Mouse (Mus musculus) C2C12 (cell line): ENCODE data around the gene BC003965. TPM values are rescaled to one million over a fixed set of nuclear protein-coding genes. Genes with fewer than 3 reads are reported as not detected.

ENCODE experiments used
- H3K27me3 ChIP-seq: one replicate; pipeline ENCODE4 v1.6.1; 2011; ENCODE audit not compliant: control insufficient read depth, insufficient read depth, insufficient read length
- H3K36me3 ChIP-seq: one replicate; pipeline ENCODE4 v1.6.1; 2011; ENCODE audit not compliant: control insufficient read depth, insufficient read depth
- H3K4me3 ChIP-seq: one replicate; pipeline ENCODE4 v1.5.1; 2011; ENCODE audit warnings: mild to moderate bottlenecking, control low read depth; ENCODE audit not compliant: poor library complexity, insufficient read depth, severe bottlenecking
- H3K79me2 ChIP-seq: one replicate; pipeline ENCODE4 v1.6.1; 2011; ENCODE audit not compliant: control insufficient read depth, insufficient read depth
- H3K79me3 ChIP-seq: one replicate; pipeline ENCODE4 v1.6.1; 2011; ENCODE audit warnings: low read depth, control low read depth
- H3ac ChIP-seq: one replicate; pipeline ENCODE3; 2011; ENCODE audit warnings: low read depth; ENCODE audit not compliant: control insufficient read depth, insufficient read length
- CEBPB ChIP-seq: IDR thresholded peaks from one replicate; pipeline ENCODE4 v1.6.1; 2011; ENCODE audit warnings: low read depth, mild to moderate bottlenecking, control low read depth, moderate library complexity
- CTCF ChIP-seq: IDR thresholded peaks from one replicate; pipeline ENCODE4 v1.5.1; 2011; ENCODE audit not compliant: control insufficient read depth, insufficient read depth, insufficient read length
- FOSL1 ChIP-seq: IDR thresholded peaks from one replicate; pipeline ENCODE4 v1.8.0; 2011; ENCODE audit warnings: mild to moderate bottlenecking, low read length; ENCODE audit not compliant: poor library complexity, insufficient read depth, severe bottlenecking
- MAX ChIP-seq: IDR thresholded peaks from one replicate; pipeline ENCODE4 v1.6.1; 2011; ENCODE audit warnings: mild to moderate bottlenecking, control low read depth
- MYOD1 ChIP-seq: IDR thresholded peaks from one replicate; pipeline ENCODE4 v1.6.1; 2011; ENCODE audit warnings: low read depth; ENCODE audit not compliant: control insufficient read depth, insufficient read length
- MYOG ChIP-seq: IDR thresholded peaks from one replicate; pipeline ENCODE4 v1.6.1; 2011; ENCODE audit not compliant: control insufficient read depth, insufficient read length; ENCODE audit errors: extremely low read depth
- USF1 ChIP-seq: IDR thresholded peaks from one replicate; pipeline ENCODE4 v1.6.1; 2011; ENCODE audit warnings: low read depth, mild to moderate bottlenecking, control low read depth, moderate library complexity
- polyA plus RNA-seq: library from polyadenylated mRNA; unstranded; fragments of >200 nt; fragmentation: generic; extraction: Trizol; gene quantifications from one replicate; pipeline ENCODE4 v1.2.1, GENCODE M21; 2012; ENCODE audit warnings: missing spikeins

The BC003965 gene
- polyA plus RNA-seq, 1 experiment, result 14.3 TPM

DNA sequence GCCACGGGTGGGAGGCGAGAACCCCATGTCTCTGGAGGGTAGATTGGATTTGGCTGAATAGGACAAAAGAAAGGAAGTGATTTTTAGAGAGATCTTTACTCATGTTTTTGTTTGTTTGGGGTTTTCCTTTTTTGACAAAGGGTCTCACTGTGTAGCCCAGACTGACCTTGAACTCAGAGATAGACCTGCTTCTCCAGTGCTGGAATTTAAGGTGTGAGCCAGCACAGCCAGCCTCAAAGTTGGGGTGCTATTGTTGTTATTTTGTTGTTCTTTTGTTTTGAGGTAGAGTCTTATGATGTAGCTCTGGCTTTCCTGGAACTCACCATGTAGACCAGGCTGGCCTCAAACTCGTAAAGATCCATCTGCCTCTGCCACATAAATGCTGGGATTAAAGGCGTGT is 18.0 kb downstream of the BC003965 start:
- TF ChIP-seq FOSL1 (no peak), MYOG (no peak), MYOD1 (no peak), MAX (no peak), CEBPB (no peak)
- Histone ChIP-seq H3K79me3 (no peaks in the 10 kb centered on the region), H3ac (no peak overlapping the region), H3K79me2 (no peaks in the 10 kb centered on the region), H3K27me3 (no peaks in the 10 kb centered on the region), H3K36me3 (peaks cover 6% of the 10 kb centered on the region), H3K4me3 (no peak overlapping the region)

GRCm38 (mm10) chr17:25210006-25210405 is 25.7 kb downstream of the BC003965 start:
- H3K27me3 ChIP-seq, result no peaks in the 10 kb centered on the region
- peaks cover 30% of the 10 kb centered on the region for H3K36me3 ChIP-seq
- H3K79me2 ChIP-seq, result no peaks in the 10 kb centered on the region

GRCm38 (mm10) chr17:25210680-25211466 is 26.5 kb downstream of the BC003965 start:
- Histone ChIP-seq H3ac (no peak overlapping the region), H3K79me2 (no peaks in the 10 kb centered on the region), H3K36me3 (peaks cover 39% of the 10 kb centered on the region), H3K27me3 (no peaks in the 10 kb centered on the region), H3K4me3 (no peak overlapping the region), H3K79me3 (no peaks in the 10 kb centered on the region)
- TF ChIP-seq MYOD1 (no peak), MAX (no peak), FOSL1 (no peak), CEBPB (no peak), CTCF (no peak), MYOG (no peak), USF1 (no peak)

More at GRCm38 (mm10) chr17:25210006-25210405, 25.7 kb downstream of the BC003965 start:
- Histone ChIP-seq H3K4me3 (no peak overlapping the region), H3ac (no peak overlapping the region), H3K79me3 (no peaks in the 10 kb centered on the region)
- TF ChIP-seq MYOD1, result no peak
- TF ChIP-seq MYOG, result no peak
- TF ChIP-seq MAX, result no peak
- no peak for TF ChIP-seq CEBPB
- TF ChIP-seq CTCF, result no peak
- TF ChIP-seq FOSL1, result no peak
- no peak for TF ChIP-seq USF1

- Histone ChIP-seq H3ac (peak overlapping the region; percentile 6), H3K79me2 (no peaks in the 10 kb centered on the region), H3K27me3 (no peaks in the 10 kb centered on the region), H3K36me3 (peaks cover 40% of the 10 kb centered on the region), H3K79me3 (no peaks in the 10 kb centered on the region), H3K4me3 (no peak overlapping the region)
- TF ChIP-seq MYOG (no peak), MAX (peak; percentile 53)
These were observed 27.4 kb downstream of the BC003965 start for GRCm38 (mm10) chr17:25211705-25212104.

DNA sequence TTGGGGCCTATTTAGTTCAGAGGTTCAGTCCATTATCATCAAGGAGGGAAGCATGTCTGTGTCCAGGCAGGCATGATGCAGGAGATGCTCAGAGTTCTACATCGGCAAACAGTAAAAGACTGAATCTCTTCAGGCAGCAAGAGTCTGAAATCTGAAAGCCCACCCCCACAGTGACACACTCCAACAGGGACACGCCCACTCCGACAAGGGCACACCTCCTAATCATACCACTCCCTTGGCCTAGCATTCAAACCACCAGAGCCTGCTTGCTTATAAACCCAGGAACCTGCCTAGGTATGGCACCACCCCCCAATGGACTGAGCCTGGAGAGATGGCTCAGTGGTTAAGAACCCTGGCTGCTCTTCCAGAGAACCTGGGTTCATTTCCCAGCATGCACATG is 31.1 kb downstream of the BC003965 start:
- Histone ChIP-seq H3K4me3 (no peak overlapping the region), H3K36me3 (peaks cover 29% of the 10 kb centered on the region), H3K27me3 (no peaks in the 10 kb centered on the region), H3K79me2 (no peaks in the 10 kb centered on the region), H3ac (no peak overlapping the region), H3K79me3 (no peaks in the 10 kb centered on the region)
- TF ChIP-seq USF1 (no peak), FOSL1 (no peak), MYOG (no peak), CEBPB (no peak), MAX (no peak), CTCF (no peak)

- Histone ChIP-seq H3K79me2 (no peaks in the 10 kb centered on the region), H3K36me3 (peaks cover 19% of the 10 kb centered on the region)
These were observed 34.6 kb downstream of the BC003965 start for GRCm38 (mm10) chr17:25218967-25219366.

More at GRCm38 (mm10) chr17:25218967-25219366, 34.6 kb downstream of the BC003965 start:
- Histone ChIP-seq H3K27me3 (no peaks in the 10 kb centered on the region), H3ac (no peak overlapping the region), H3K79me3 (no peaks in the 10 kb centered on the region), H3K4me3 (no peak overlapping the region)
- no peak for TF ChIP-seq MYOG
- no peak for TF ChIP-seq CEBPB
- no peak for TF ChIP-seq MYOD1
- TF ChIP-seq CTCF, result no peak
- no peak for TF ChIP-seq USF1
- no peak for TF ChIP-seq MAX
- no peak for TF ChIP-seq FOSL1
